Mouse (Mus musculus): ENCODE data around the gene Gch1. TPM values are rescaled to one million over a fixed set of nuclear protein-coding genes. Genes with fewer than 3 reads are reported as not detected.
"Not testable (repeated sequence)": the region's sequence is repeated elsewhere in the genome, so short reads cannot be mapped to it uniquely, and the experiment has no call there.

Gch1 gene
- polyA plus RNA-seq, 1 experiment from 2014 or later = 1.4 TPM

DNA sequence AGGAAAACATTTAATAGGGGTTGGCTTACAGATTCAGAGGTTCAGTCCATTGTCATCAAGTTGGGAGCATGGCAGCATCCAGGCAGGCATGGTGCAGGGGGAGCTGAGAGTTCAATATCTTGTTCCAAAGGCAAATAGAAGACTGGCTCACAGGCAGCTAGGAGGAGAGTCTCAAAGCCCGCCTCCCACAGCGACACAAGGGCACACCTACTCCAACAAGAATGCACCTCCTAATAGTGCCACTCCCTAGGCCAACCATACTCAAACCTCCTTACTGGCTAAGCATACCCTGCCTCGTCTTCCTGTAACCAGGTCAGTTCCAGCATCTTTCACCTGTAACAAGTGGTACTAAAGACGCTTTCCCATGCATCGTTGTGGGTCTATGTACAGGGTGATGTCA lies 61.2 kb downstream of the Gch1 start:
- WGBS = 82% methylated on average over 5 of the region's 5 CpGs

DNA sequence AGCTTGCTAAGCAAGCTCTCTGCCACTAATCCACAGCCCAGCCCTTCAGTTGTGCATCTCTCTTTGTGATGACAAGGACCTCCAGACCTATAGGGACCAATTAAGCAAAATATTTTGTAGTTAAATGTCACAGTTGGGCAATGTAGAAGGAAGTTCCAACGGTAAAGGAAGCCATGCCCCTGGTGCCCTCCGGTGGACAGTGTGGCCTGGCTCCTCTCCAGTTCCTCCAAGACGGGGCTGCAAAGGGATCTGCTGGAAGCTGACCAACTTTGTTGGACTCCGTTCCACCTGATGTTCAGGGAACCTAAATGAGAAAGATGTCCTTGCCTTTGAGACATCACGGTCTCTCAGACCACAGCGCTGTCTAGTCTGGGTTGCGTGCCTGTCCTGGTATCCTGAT lies 71.7 kb downstream of the Gch1 start:
- H3K36me3 ChIP-seq = no peaks in the 10 kb centered on the region
- H3K27me3 ChIP-seq (ENCODE audit: low read depth, poor library complexity, severe bottlenecking) = no peaks in the 10 kb centered on the region
- H3K9me3 ChIP-seq (replicated peaks) = no peaks in the 10 kb centered on the region
- no peak for DNase-seq (ENCODE audit: low spot score)
- WGBS = 82% methylated on average over 7 of the region's 7 CpGs
- no peak overlapping the region for H3K27ac ChIP-seq (replicated peaks)
- peaks cover 5% of the 10 kb centered on the region; the same call in 1 of the 2 replicates for H3K4me1 ChIP-seq
- H3K4me3 ChIP-seq = no peak overlapping the region

More for the DNA sequence above, 61.2 kb downstream of the Gch1 start:
- no peaks in the 10 kb centered on the region for H3K27me3 ChIP-seq (ENCODE audit: low read depth, poor library complexity, severe bottlenecking)
- no peak overlapping the region for H3K4me3 ChIP-seq
- no peaks in the 10 kb centered on the region for H3K9me3 ChIP-seq (replicated peaks)
- no peak overlapping the region for H3K27ac ChIP-seq (replicated peaks)
- no peaks in the 10 kb centered on the region for H3K36me3 ChIP-seq
- H3K4me1 ChIP-seq = no peaks in the 10 kb centered on the region
- DNase-seq (ENCODE audit: low spot score) = no peak

DNA sequence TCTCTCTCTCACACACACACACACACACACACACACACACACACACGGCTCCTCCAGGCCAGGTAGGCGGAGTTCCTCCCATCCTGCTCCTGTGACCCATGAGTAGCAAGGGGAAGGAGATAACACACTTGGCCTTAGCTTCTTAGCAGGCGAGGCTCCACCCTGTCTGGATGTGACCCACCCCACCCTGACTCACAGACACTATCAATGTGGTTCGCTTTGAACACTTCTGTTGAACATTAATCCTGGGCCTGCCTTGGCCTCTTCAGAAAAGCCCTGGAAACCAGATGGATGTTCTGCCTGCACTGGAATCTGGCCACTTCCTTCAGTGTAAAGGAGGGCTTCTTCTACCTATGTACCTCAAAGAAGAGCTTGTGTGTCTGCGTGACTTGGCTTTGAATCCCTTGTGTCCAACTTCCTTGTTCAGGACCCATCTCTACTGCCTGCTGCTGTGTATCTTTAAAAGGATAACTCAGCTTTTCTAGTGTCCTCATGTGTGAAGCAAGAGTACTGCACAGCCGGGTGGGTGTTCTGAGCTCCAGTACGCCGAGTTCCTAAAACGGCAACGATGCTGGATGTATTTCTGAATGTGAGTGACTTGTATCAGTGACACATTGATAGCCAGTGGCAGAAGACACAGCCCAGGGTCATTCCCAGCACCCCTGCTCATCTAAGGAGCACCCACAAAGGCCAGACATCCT lies 73.0 kb downstream of the Gch1 start:
- DNase-seq (ENCODE audit: low spot score) = no peak
- Histone ChIP-seq H3K27ac (replicated peaks) (no peak overlapping the region), H3K27me3 (ENCODE audit: low read depth, poor library complexity, severe bottlenecking) (no peaks in the 10 kb centered on the region), H3K9me3 (replicated peaks) (no peaks in the 10 kb centered on the region), H3K4me1 (no peaks in the 10 kb centered on the region), H3K4me3 (no peak overlapping the region), H3K36me3 (no peaks in the 10 kb centered on the region)
- WGBS = 89% methylated on average over 9 of the region's 10 CpGs

DNA sequence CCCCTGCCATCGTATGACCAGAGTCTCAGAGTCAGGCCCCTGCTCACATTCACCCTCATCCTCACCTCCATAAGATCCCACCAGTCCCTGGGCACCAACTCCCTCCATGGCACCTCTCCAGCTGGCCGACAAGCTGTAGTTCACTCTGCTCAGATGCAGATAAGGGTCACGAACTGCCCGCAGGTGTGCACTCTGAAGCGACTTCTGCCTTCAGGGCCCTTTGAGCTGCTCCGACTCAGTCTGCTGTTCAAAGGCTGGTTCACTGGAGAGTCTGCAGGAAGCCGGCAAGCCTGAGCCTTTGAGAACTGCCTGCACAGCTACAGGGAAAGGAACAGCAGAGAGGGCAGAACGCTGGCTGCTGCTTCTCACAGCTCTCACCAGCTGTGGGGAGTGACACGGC lies 74.1 kb downstream of the Gch1 start:
- Histone ChIP-seq H3K27me3 (ENCODE audit: low read depth, poor library complexity, severe bottlenecking) (no peaks in the 10 kb centered on the region), H3K36me3 (no peaks in the 10 kb centered on the region), H3K9me3 (replicated peaks) (no peaks in the 10 kb centered on the region), H3K27ac (replicated peaks) (no peak overlapping the region), H3K4me1 (no peaks in the 10 kb centered on the region), H3K4me3 (no peak overlapping the region)
- 71% methylated on average over 9 of the region's 9 CpGs for WGBS
- DNase-seq (ENCODE audit: low spot score) = no peak

DNA sequence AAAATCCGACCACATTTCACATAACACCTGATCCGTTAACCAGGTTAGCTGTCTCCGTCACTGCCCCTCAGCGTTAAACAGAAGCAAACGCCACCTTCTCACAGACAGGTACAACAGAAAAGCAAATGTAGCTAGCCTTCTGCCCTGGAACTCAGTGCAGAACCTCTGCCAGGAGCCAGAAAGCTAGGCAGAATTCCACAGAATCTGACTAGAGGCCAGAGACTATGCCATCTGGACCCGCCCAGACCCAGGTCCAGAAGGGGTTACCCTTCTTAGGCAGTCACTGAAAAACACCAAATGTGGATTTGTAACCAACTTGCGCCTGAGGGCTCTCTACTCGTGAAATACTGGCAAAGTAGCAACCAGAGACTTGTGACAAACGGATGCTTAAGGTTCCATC lies 77.9 kb downstream of the Gch1 start:
- H3K4me3 ChIP-seq = no peak overlapping the region
- H3K9me3 ChIP-seq (replicated peaks) = no peaks in the 10 kb centered on the region
- 50% methylated on average over 9 of the region's 9 CpGs for WGBS
- no peaks in the 10 kb centered on the region for H3K4me1 ChIP-seq
- H3K27me3 ChIP-seq (ENCODE audit: low read depth, poor library complexity, severe bottlenecking) = no peaks in the 10 kb centered on the region
- no peaks in the 10 kb centered on the region for H3K36me3 ChIP-seq
- H3K27ac ChIP-seq (replicated peaks) = no peak overlapping the region
- no peak for DNase-seq (ENCODE audit: low spot score)

DNA sequence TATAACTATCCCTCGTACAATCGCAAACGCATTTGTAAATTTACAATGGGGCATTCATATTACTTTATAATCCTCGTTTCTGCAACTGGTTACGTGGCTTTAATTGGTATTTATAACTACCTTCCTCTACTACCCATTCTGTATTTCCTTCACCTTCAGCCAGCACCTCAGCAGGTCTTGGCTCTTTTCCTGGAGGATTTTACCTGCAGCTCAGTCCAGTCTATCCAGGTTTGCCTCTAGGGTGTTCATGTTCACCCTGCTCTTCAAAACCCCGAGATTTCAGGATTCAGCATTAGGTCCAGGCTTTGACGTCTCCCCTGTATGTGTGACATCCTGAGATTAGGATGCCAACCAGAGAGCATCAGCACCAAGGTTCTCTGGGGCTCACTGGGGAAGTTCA lies 78.8 kb downstream of the Gch1 start:
- H3K27me3 ChIP-seq (ENCODE audit: low read depth, poor library complexity, severe bottlenecking); H3K4me3 ChIP-seq; H3K4me1 ChIP-seq; H3K9me3 ChIP-seq (replicated peaks); H3K36me3 ChIP-seq; H3K27ac ChIP-seq (replicated peaks); DNase-seq (ENCODE audit: low spot score): not testable (repeated sequence)
- WGBS = 91% methylated on average over 7 of the region's 7 CpGs

DNA sequence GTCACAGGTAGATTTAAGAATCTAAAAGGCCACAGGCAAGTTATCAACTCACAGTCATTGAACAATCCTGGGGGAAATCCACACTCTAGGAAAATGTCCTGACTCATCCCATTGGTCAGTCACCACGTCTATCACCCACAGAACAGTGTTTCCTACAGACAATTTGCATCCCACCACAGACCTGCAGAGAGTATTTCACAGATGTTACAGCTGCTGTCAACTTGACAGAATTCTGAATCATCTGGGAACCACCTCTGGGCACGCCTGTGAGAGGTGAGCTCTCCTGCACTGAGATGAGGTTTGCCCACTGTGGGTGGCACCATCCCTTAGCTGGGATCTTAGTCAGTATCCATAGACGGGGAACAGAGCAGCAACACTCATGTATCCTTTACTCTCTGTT lies 81.8 kb downstream of the Gch1 start:
- Histone ChIP-seq H3K4me3 (no peak overlapping the region), H3K36me3 (no peaks in the 10 kb centered on the region), H3K4me1 (peaks cover 8% of the 10 kb centered on the region), H3K27me3 (ENCODE audit: low read depth, poor library complexity, severe bottlenecking) (no peaks in the 10 kb centered on the region), H3K9me3 (replicated peaks) (no peaks in the 10 kb centered on the region), H3K27ac (replicated peaks) (no peak overlapping the region)
- WGBS = 78% methylated on average over 3 of the region's 3 CpGs
- no peak for DNase-seq (ENCODE audit: low spot score)

DNA sequence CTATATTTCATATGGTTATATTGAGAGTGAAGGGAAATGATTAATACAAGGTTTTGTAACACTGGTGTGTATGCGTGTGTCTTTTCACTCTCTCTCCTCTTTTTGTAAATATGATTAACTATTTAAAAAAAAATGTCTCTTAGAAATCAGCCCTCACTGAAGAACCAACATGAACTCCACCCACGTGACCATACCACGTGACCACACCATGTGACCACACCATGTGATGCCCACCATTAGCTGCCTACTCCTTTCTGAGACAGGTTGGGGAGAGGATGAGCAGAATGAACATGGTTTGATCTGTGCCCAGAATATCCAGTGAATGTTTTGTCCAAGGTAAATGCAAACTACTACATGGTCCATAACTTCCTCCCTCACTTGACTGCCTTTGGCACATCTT lies 83.5 kb downstream of the Gch1 start:
- 90% methylated on average over 3 of the region's 3 CpGs for WGBS
- Histone ChIP-seq H3K4me1 (peaks cover 8% of the 10 kb centered on the region), H3K4me3 (no peak overlapping the region), H3K9me3 (replicated peaks) (no peaks in the 10 kb centered on the region), H3K27ac (replicated peaks) (no peak overlapping the region), H3K36me3 (no peaks in the 10 kb centered on the region), H3K27me3 (ENCODE audit: low read depth, poor library complexity, severe bottlenecking) (no peaks in the 10 kb centered on the region)
- no peak for DNase-seq (ENCODE audit: low spot score)

DNA sequence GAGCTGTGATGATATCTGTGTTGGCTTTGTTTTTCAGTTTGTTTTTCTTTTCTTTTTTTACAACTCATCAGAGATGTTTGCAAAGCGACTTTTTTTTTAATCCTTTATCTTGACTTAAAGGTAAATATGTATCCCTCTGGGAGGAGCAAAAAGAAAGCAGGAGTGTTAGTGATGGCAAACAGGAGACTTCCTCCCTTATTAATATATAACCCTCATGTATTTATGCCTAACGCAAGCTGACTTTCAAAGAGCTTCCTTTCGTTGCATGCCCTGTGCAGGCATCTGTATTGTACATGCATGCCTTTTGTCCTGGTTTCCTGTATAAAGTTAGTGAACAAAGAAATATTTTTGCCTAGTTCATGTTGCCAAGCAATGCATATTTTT lies 84.0 kb downstream of the Gch1 start:
- Histone ChIP-seq H3K27ac (replicated peaks) (no peak overlapping the region), H3K9me3 (replicated peaks) (no peaks in the 10 kb centered on the region), H3K4me3 (no peak overlapping the region), H3K27me3 (ENCODE audit: low read depth, poor library complexity, severe bottlenecking) (no peaks in the 10 kb centered on the region), H3K4me1 (peaks cover 8% of the 10 kb centered on the region), H3K36me3 (no peaks in the 10 kb centered on the region)
- no peak for DNase-seq (ENCODE audit: low spot score)
- WGBS = 90% methylated on average over 3 of the region's 3 CpGs

DNA sequence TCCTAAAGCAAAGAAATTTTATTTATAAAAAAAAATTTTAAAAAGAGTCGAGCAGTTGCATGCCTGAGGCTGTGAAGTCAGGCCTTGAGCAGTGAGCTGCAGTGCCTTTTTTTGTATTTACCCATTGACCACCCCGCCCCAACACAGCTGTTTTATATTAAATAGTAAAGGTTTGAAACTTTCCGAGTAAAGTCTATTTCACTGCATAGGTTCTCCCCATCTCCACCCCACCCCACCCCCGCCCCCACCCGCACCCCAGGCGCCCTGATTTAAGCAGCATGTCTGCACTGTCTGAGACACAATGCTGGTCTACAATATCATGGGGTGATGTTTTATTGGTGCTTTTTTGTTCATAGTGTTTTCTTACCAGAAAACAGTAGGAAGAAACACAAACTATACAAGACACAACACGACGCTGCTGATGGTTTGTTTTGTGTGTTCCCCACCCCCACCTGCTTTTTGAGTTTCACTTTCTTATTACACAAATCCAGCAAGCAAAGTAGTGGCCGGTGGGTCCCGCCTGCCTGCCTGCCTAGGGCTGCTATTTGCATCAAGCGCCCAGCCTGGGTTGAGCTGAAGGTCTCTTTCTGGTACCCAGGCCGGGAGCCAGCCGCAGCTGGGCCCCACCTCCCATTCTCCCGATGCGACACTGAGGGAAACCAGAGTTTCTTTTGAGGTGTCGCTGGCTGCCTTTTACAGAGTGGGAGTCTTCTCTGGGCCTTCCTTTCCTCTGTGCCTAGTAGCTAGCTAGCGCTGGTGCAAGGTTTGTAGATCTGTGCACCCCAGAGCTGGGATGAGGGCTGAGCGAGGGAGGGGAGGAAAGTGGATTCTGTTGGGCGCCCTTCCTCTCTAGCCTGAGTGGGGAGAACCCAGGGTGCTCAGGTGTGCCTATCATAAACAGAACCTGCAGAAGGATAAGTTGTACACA lies 84.7 kb downstream of the Gch1 start:
- no peaks in the 10 kb centered on the region for H3K27me3 ChIP-seq (ENCODE audit: low read depth, poor library complexity, severe bottlenecking)
- H3K27ac ChIP-seq (replicated peaks) = no peak overlapping the region
- peak; percentile 14 for DNase-seq (ENCODE audit: low spot score)
- H3K9me3 ChIP-seq (replicated peaks) = no peaks in the 10 kb centered on the region
- no peak overlapping the region for H3K4me3 ChIP-seq
- WGBS = 32% methylated on average over 19 of the region's 19 CpGs
- H3K36me3 ChIP-seq = no peaks in the 10 kb centered on the region
- H3K4me1 ChIP-seq = peaks cover 8% of the 10 kb centered on the region

Other genes with a start within 250 kb of the Gch1 start
- 55.8 and 57.6 TPM in 2 replicates for gene Wdhd1, start 87.4 kb upstream of the Gch1 start, polyA plus RNA-seq (2016; fragmentation: Nextera tagmentation; extraction: Ambion mirVana)
- gene Socs4, start 87.5 kb upstream of the Gch1 start, polyA plus RNA-seq (2016; fragmentation: Nextera tagmentation; extraction: Ambion mirVana) = 3.3 and 4.6 TPM in 2 replicates
- gene Mapk1ip1l, start 108.9 kb upstream of the Gch1 start, polyA plus RNA-seq (2016; fragmentation: Nextera tagmentation; extraction: Ambion mirVana) = 99.6 and 101 TPM in 2 replicates
- gene Lgals3, start 178.3 kb upstream of the Gch1 start, polyA plus RNA-seq (2016; fragmentation: Nextera tagmentation; extraction: Ambion mirVana) = 0.37 and 1.3 TPM in 2 replicates
- 71.0 and 77.2 TPM in 2 replicates for gene Dlgap5, start 229.0 kb upstream of the Gch1 start, polyA plus RNA-seq (2016; fragmentation: Nextera tagmentation; extraction: Ambion mirVana)